In the genomic region with DNA sequence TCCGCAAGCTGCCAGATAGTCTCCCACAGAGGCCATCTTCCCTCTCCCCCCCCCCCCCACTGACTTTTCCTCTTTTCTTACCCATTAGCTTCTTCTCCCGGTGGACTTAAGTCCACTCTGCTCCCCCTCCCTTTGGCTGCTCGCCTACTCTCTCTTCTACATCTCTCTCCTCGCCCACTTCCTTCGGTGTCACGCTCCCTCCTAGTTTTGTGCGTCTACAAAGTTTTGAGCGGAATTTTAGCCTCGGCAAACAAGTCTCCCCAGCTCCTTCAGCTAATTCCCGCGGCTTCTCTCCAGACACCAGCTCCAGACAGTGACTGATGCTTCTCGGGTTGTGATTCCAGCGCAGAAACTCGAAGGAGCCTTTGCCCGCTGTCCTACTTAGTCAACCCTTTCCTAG, we compare ENCODE assay signal across 13 mouse cellular contexts. TPM values are rescaled to one million over a fixed set of nuclear protein-coding genes. Genes with fewer than 3 reads are reported as not detected.
DNase-seq lines count a peak whose midpoint lies in the region; ATAC-seq and TF ChIP-seq lines count a peak whose summit lies in the region.
"Had no signal": no experiment of that assay in that cellular context is flagged by ENCODE, and none has a peak within 500 bp of the region (broad histone marks: within the 10 kb centered on the region; RNA-seq: fewer than 3 reads in every experiment).

No protein-coding gene starts in this region.

- H3K27me3 ChIP-seq in embryonic facial prominence, embryonic 11.5 days (ENCODE audit: control insufficient read depth, insufficient read depth, low read length) = peaks cover 36% of the 10 kb centered on the region
- H3K27me3 ChIP-seq in hindbrain, embryonic 14.5 days (ENCODE audit: control insufficient read depth, insufficient read depth, low read length) = peaks cover 53% of the 10 kb centered on the region
- peaks cover 7% of the 10 kb centered on the region; the same call in 1 of the 2 replicates for H3K27me3 ChIP-seq in midbrain, postnatal 0 days (ENCODE audit: insufficient read depth, low read length)
- H3K27me3 ChIP-seq in liver, postnatal 0 days (ENCODE audit: insufficient read depth, low read length) = peaks cover 45% of the 10 kb centered on the region

- H3K9me3 ChIP-seq in embryonic facial prominence, embryonic 11.5 days (replicated peaks; ENCODE audit: control insufficient read depth, low read length) = no peaks in the 10 kb centered on the region
- H3K9me3 ChIP-seq in hindbrain, embryonic 14.5 days (ENCODE audit: control insufficient read depth, low read length) = no peaks in the 10 kb centered on the region
- H3K9me3 ChIP-seq in midbrain, postnatal 0 days (ENCODE audit: low read length) = no peaks in the 10 kb centered on the region
- H3K9me3 ChIP-seq in liver, postnatal 0 days (ENCODE audit: low read length) = no peaks in the 10 kb centered on the region

- TF ChIP-seq EP300 in liver, postnatal 0 days (IDR thresholded peaks at IDR 0.05; ENCODE audit: low read depth) = no peak

- H3K4me2 ChIP-seq in embryonic facial prominence, embryonic 11.5 days (ENCODE audit: low read depth, low read length) = no peak overlapping the region
- peak overlapping the region; percentile 63 for H3K4me2 ChIP-seq in hindbrain, embryonic 14.5 days (replicated peaks)
- peak overlapping the region; percentile 78 for H3K4me2 ChIP-seq in midbrain, postnatal 0 days (ENCODE audit: low read depth, low read length, poor library complexity, severe bottlenecking)
- H3K4me2 ChIP-seq in liver, postnatal 0 days (ENCODE audit: low read depth, low read length) = no peak overlapping the region

- no peak for ATAC-seq in embryonic facial prominence, embryonic 11.5 days (replicated peaks; ENCODE audit: insufficient number of reproducible peaks, low FRiP score, low TSS enrichment, low read depth)
- no peak for ATAC-seq in hindbrain, embryonic 14.5 days (ENCODE audit: low FRiP score)
- no peak for ATAC-seq in midbrain, postnatal 0 days (ENCODE audit: low FRiP score)
- no peak for ATAC-seq in liver, postnatal 0 days
- ATAC-seq: CD4-positive, CD25-positive, alpha-beta regulatory T cell, adult 4 months; intestine, postnatal 0 days had no signal

- no peak for TF ChIP-seq CTCF in midbrain, postnatal 0 days (IDR thresholded peaks at IDR 0.05)
- TF ChIP-seq CTCF in liver, postnatal 0 days (IDR thresholded peaks at IDR 0.05; ENCODE audit: low read depth) = no peak

- H3K4me1 ChIP-seq in embryonic facial prominence, embryonic 11.5 days (ENCODE audit: control insufficient read depth, insufficient read depth, low read length) = peaks cover 2% of the 10 kb centered on the region
- H3K4me1 ChIP-seq in hindbrain, embryonic 14.5 days (replicated peaks; ENCODE audit: control insufficient read depth, insufficient read depth, low read length) = peaks cover 13% of the 10 kb centered on the region; the same call in 1 of the 2 replicates
- peaks cover 6% of the 10 kb centered on the region; the same call in 1 of the 2 replicates for H3K4me1 ChIP-seq in midbrain, postnatal 0 days (ENCODE audit: insufficient read depth, low read length)
- no peaks in the 10 kb centered on the region for H3K4me1 ChIP-seq in liver, postnatal 0 days (ENCODE audit: insufficient read depth)

- peak; percentile 61 for DNase-seq in brain, adult 2 months (ENCODE audit: low read depth, low spot score)
- no peak for DNase-seq in embryonic facial prominence, embryonic 11.5 days (ENCODE audit: low spot score)
- DNase-seq in hindbrain, embryonic 14.5 days (ENCODE audit: low spot score) = no peak
- DNase-seq in midbrain, postnatal 0 days (ENCODE audit: low spot score) = peak; percentile 33
- no peak for DNase-seq in testis, postnatal 10 days (ENCODE audit: low spot score)
- DNase-seq in cerebellum, adult 9-10 months = no peak
- DNase-seq in cerebellum, adult 9-11 months = no peak
- DNase-seq in liver, postnatal 0 days = no peak
- DNase-seq: heart, adult 2 months had no signal

- whole genome bisulfite sequencing in embryonic facial prominence, embryonic 11.5 days = under 1% methylated on average over 14 of the region's 15 CpGs
- WGBS in hindbrain, embryonic 14.5 days = 1% methylated on average over 15 of the region's 15 CpGs
- 2% methylated on average over 15 of the region's 15 CpGs for WGBS in midbrain, postnatal 0 days
- 7% methylated on average over 15 of the region's 15 CpGs for WGBS in liver, postnatal 0 days (ENCODE audit: insufficient replicate concordance)

- no peak overlapping the region for H3K27ac ChIP-seq in embryonic facial prominence, embryonic 11.5 days (replicated peaks; ENCODE audit: low read depth, low read length)
- peak overlapping the region; percentile 80 for H3K27ac ChIP-seq in hindbrain, embryonic 14.5 days
- peak overlapping the region; percentile 47; the same call in 1 of the 2 replicates for H3K27ac ChIP-seq in midbrain, postnatal 0 days (ENCODE audit: low read depth, low read length)
- no peak overlapping the region for H3K27ac ChIP-seq in liver, postnatal 0 days (ENCODE audit: low read depth)
- H3K27ac ChIP-seq: heart, adult 2 months; macrophage had no signal

- H3K9ac ChIP-seq in embryonic facial prominence, embryonic 11.5 days (replicated peaks; ENCODE audit: low read length) = no peak overlapping the region
- peak overlapping the region; percentile 61 for H3K9ac ChIP-seq in hindbrain, embryonic 14.5 days
- no peak overlapping the region for H3K9ac ChIP-seq in midbrain, postnatal 0 days (replicated peaks; ENCODE audit: low read length, poor library complexity, severe bottlenecking)
- H3K9ac ChIP-seq in liver, postnatal 0 days (replicated peaks) = no peak overlapping the region

- H3K36me3 ChIP-seq in embryonic facial prominence, embryonic 11.5 days (replicated peaks; ENCODE audit: control insufficient read depth, insufficient read depth, low read depth, low read length) = no peaks in the 10 kb centered on the region
- H3K36me3 ChIP-seq in hindbrain, embryonic 14.5 days (replicated peaks; ENCODE audit: control insufficient read depth, insufficient read depth) = no peaks in the 10 kb centered on the region
- H3K36me3 ChIP-seq in midbrain, postnatal 0 days (ENCODE audit: insufficient read depth, low read length) = no peaks in the 10 kb centered on the region
- no peaks in the 10 kb centered on the region for H3K36me3 ChIP-seq in liver, postnatal 0 days (replicated peaks; ENCODE audit: insufficient read depth, low read length)

- H3K4me3 ChIP-seq in embryonic facial prominence, embryonic 11.5 days (ENCODE audit: low read depth, low read length) = 0 out of 2 replicates have a peak overlapping the region, but pooled peaks have one; percentile 4
- H3K4me3 ChIP-seq in hindbrain, embryonic 14.5 days (replicated peaks; ENCODE audit: low read length) = peak overlapping the region; percentile 37
- peak overlapping the region; percentile 40 for H3K4me3 ChIP-seq in midbrain, postnatal 0 days (ENCODE audit: low read depth, low read length)
- no peak overlapping the region for H3K4me3 ChIP-seq in liver, postnatal 0 days (ENCODE audit: low read depth, low read length)
- H3K4me3 ChIP-seq: heart, adult 2 months had no signal

RNA-seq across cellular contexts. Expression of gene Adcyap1, which starts 0.4 kb away (rescaled TPM):
- polyA plus RNA-seq in embryonic facial prominence, embryonic 11.5 days (2014; fragmentation: Nextera tagmentation; extraction: Ambion mirVana) = 3.1 and 3.9 TPM in 2 replicates
- polyA plus RNA-seq in hindbrain, embryonic 14.5 days (2014; fragmentation: Nextera tagmentation; extraction: Ambion mirVana) = 27.9 and 38.2 TPM in 2 replicates
- 21.0 and 34.6 TPM in 2 replicates for total RNA-seq in midbrain, postnatal 0 days (2014; rRNA removed)
- 32.8 and 34.1 TPM in 2 replicates for polyA plus RNA-seq in midbrain, postnatal 0 days (2015; fragmentation: Nextera tagmentation; extraction: Ambion mirVana)
- polyA plus RNA-seq in liver, postnatal 0 days (2015; fragmentation: Nextera tagmentation; extraction: Ambion mirVana) = not detected in 2 replicates
- total RNA-seq: heart, adult 2 months had no signal
- polyA plus RNA-seq: CD4-positive, CD25-positive, alpha-beta regulatory T cell, adult 4 months; heart, adult 2 months; macrophage; testis, adult 2 months had no signal

Comparison
In these comparisons a context has a peak if more than half of its experiments do, and no peak if none do; other contexts are left out.
1. DNase-seq: peak in brain, adult 2 months (single experiment) and midbrain, postnatal 0 days (single experiment); none in embryonic facial prominence, embryonic 11.5 days (single experiment), hindbrain, embryonic 14.5 days (single experiment), testis, postnatal 10 days (single experiment), cerebellum, adult 9-10 months (single experiment), cerebellum, adult 9-11 months (single experiment) and liver, postnatal 0 days (single experiment).
2. H3K27ac ChIP-seq: peak in hindbrain, embryonic 14.5 days (single experiment) and midbrain, postnatal 0 days (single experiment); none in embryonic facial prominence, embryonic 11.5 days (single experiment) and liver, postnatal 0 days (single experiment).
3. H3K4me2 ChIP-seq: peak in hindbrain, embryonic 14.5 days (single experiment) and midbrain, postnatal 0 days (single experiment); none in embryonic facial prominence, embryonic 11.5 days (single experiment) and liver, postnatal 0 days (single experiment).